Mouse (Mus musculus): ENCODE measurements around the gene Itprid2. TPM values are rescaled to one million over a fixed set of nuclear protein-coding genes. Genes with fewer than 3 reads are reported as not detected.

The Itprid2 gene
- polyA plus RNA-seq, 1 experiment from 2014 or later = 3.5 TPM

GRCm38 (mm10) chr2:79714745-79715144 is 79.6 kb downstream of the Itprid2 start:
- Histone ChIP-seq H3K4me2 (ENCODE audit: low read length) (no peak overlapping the region), H3K9me3 (replicated peaks; ENCODE audit: control insufficient read depth, low read length, poor library complexity, severe bottlenecking) (no peaks in the 10 kb centered on the region), H3K27me3 (ENCODE audit: control insufficient read depth, insufficient read depth, low read depth, low read length) (no peaks in the 10 kb centered on the region), H3K4me1 (ENCODE audit: control insufficient read depth, insufficient read depth, low read length) (no peaks in the 10 kb centered on the region), H3K4me3 (ENCODE audit: low read depth, low read length) (no peak overlapping the region), H3K36me3 (ENCODE audit: control insufficient read depth, insufficient read depth, low read length) (no peaks in the 10 kb centered on the region), H3K9ac (ENCODE audit: low read depth, low read length) (no peak overlapping the region), H3K27ac (ENCODE audit: low read length) (no peak overlapping the region)
- 80% methylated on average over 6 of the region's 6 CpGs for WGBS
- ATAC-seq = no peak

GRCm38 (mm10) chr2:79715925-79716324 is 80.8 kb downstream of the Itprid2 start:
- Histone ChIP-seq H3K36me3 (ENCODE audit: control insufficient read depth, insufficient read depth, low read length) (no peaks in the 10 kb centered on the region), H3K4me2 (ENCODE audit: low read length) (no peak overlapping the region), H3K9ac (ENCODE audit: low read depth, low read length) (no peak overlapping the region), H3K4me1 (ENCODE audit: control insufficient read depth, insufficient read depth, low read length) (no peaks in the 10 kb centered on the region), H3K9me3 (replicated peaks; ENCODE audit: control insufficient read depth, low read length, poor library complexity, severe bottlenecking) (no peaks in the 10 kb centered on the region), H3K27me3 (ENCODE audit: control insufficient read depth, insufficient read depth, low read depth, low read length) (no peaks in the 10 kb centered on the region), H3K27ac (ENCODE audit: low read length) (no peak overlapping the region), H3K4me3 (ENCODE audit: low read depth, low read length) (no peak overlapping the region)
- no peak for ATAC-seq
- 38% methylated on average over 2 of the region's 2 CpGs for WGBS

DNA sequence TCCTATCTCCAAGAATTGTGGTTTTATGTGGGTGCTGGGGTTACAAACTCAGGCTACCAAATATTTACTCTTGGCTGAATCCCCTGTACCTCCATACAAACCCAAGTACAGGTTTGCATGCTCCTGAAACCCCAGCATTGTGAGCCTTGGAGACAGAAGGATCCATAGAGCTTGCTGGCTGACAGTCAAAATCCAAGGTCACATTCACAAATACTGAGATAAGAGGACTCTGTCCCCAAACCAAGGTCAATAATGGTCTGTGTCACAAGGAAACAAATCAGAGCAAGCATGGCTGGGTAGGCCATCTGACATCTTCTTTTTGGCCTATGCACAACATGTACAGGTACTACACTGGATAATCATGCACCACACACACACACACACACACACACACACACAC is 82.7 kb downstream of the Itprid2 start:
- Histone ChIP-seq H3K9ac (ENCODE audit: low read depth, low read length) (no peak overlapping the region), H3K27ac (ENCODE audit: low read length) (no peak overlapping the region), H3K4me1 (ENCODE audit: control insufficient read depth, insufficient read depth, low read length) (no peaks in the 10 kb centered on the region), H3K4me3 (ENCODE audit: low read depth, low read length) (no peak overlapping the region), H3K9me3 (replicated peaks; ENCODE audit: control insufficient read depth, low read length, poor library complexity, severe bottlenecking) (no peaks in the 10 kb centered on the region), H3K27me3 (ENCODE audit: control insufficient read depth, insufficient read depth, low read depth, low read length) (no peaks in the 10 kb centered on the region), H3K4me2 (ENCODE audit: low read length) (no peak overlapping the region), H3K36me3 (ENCODE audit: control insufficient read depth, insufficient read depth, low read length) (no peaks in the 10 kb centered on the region)
- no peak for ATAC-seq

DNA sequence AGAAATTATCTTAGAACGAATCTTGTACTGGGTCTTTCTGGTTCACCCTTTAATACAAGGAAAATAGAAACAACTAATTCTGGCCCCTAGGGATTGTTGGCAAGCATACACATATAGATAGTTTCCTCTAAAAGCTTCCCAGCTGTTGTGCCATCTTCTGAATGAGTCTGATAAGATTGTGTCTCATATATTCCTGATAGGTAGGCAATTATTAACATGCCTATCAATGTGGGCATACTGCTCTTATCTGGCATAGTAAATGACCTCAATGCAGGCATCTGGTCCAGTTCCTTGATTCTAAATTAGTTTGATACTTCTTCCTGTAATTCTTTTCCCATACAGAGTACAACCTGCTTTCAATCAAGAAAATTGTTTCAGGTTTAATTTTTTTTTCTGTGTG is 87.3 kb downstream of the Itprid2 start:
- no peak overlapping the region for H3K9ac ChIP-seq (ENCODE audit: low read depth, low read length)
- no peaks in the 10 kb centered on the region for H3K4me1 ChIP-seq (ENCODE audit: control insufficient read depth, insufficient read depth, low read length)
- H3K27me3 ChIP-seq (ENCODE audit: control insufficient read depth, insufficient read depth, low read depth, low read length) = no peaks in the 10 kb centered on the region
- H3K4me2 ChIP-seq (ENCODE audit: low read length) = no peak overlapping the region
- no peak overlapping the region for H3K4me3 ChIP-seq (ENCODE audit: low read depth, low read length)
- WGBS = 80% methylated on average over 1 of the region's 1 CpGs
- no peak for ATAC-seq
- H3K27ac ChIP-seq (ENCODE audit: low read length) = no peak overlapping the region
- H3K9me3 ChIP-seq (replicated peaks; ENCODE audit: control insufficient read depth, low read length, poor library complexity, severe bottlenecking) = no peaks in the 10 kb centered on the region
- no peaks in the 10 kb centered on the region for H3K36me3 ChIP-seq (ENCODE audit: control insufficient read depth, insufficient read depth, low read length)

Other genes starting within 250 kb of the Itprid2 start
- gene Neurod1, start 178.6 kb upstream of the Itprid2 start, polyA plus RNA-seq (2015; fragmentation: Nextera tagmentation; extraction: Ambion mirVana) = 12.8 and 22.7 TPM in 2 replicates
- 0.84 and 1.9 TPM in 2 replicates for gene Cerkl, start 178.6 kb upstream of the Itprid2 start, polyA plus RNA-seq (2015; fragmentation: Nextera tagmentation; extraction: Ambion mirVana)
- gene Ppp1r1c, start 72.4 kb downstream of the Itprid2 start, polyA plus RNA-seq (2015; fragmentation: Nextera tagmentation; extraction: Ambion mirVana) = 2.1 and 4.8 TPM in 2 replicates